Mouse (Mus musculus) hindbrain, embryonic 16.5 days (tissue): ENCODE data around the gene Rpl13a. TPM values are rescaled to one million over a fixed set of nuclear protein-coding genes. Genes with fewer than 3 reads are reported as not detected.
"Not testable (repeated sequence)": the region's sequence is repeated elsewhere in the genome, so short reads cannot be mapped to it uniquely, and the experiment has no call there.

Source experiments
- ATAC-seq: fragments of 200-750 bp; cut with Nextera tagmentation; 2 replicates; pipeline ENCODE4 v1.8.0; 2017; ENCODE audit warnings: moderate TSS enrichment, moderate library complexity
- H3K27ac ChIP-seq: fragments of 300-500 bp; sonication (generic); 2 replicates; pipeline ENCODE4 v1.5.1; 2014; ENCODE audit warnings: low read depth, mild to moderate bottlenecking, control low read depth, low read length, moderate library complexity
- H3K27me3 ChIP-seq: fragments of 300-500 bp; sonication (generic); replicated peaks from 2 replicates; pipeline ENCODE4 v1.6.1; 2014; ENCODE audit warnings: low read length; ENCODE audit not compliant: control insufficient read depth, insufficient read depth
- H3K36me3 ChIP-seq: fragments of 300-500 bp; sonication (generic); 2 replicates; pipeline ENCODE4 v1.6.1; 2014; ENCODE audit warnings: mild to moderate bottlenecking, low read length, moderate library complexity, mixed read lengths; ENCODE audit not compliant: control insufficient read depth, insufficient read depth
- H3K4me1 ChIP-seq: fragments of 300-500 bp; sonication (generic); 2 replicates; pipeline ENCODE4 v1.6.1; 2014; ENCODE audit warnings: low read depth, low read length; ENCODE audit not compliant: control insufficient read depth, insufficient read depth
- H3K4me2 ChIP-seq: fragments of 300-500 bp; sonication (generic); 2 replicates; pipeline ENCODE4 v1.6.1; 2014; ENCODE audit warnings: mild to moderate bottlenecking, low read length, control low read depth, moderate library complexity
- H3K4me3 ChIP-seq: fragments of 300-500 bp; sonication (generic); 2 replicates; pipeline ENCODE4 v1.5.1; 2014; ENCODE audit warnings: mild to moderate bottlenecking, low read length, control low read depth, moderate library complexity
- H3K9ac ChIP-seq: fragments of 300-500 bp; sonication (generic); 2 replicates; pipeline ENCODE4 v1.6.1; 2014; ENCODE audit warnings: low read depth, mild to moderate bottlenecking, control low read depth, low read length, moderate library complexity
- H3K9me3 ChIP-seq: fragments of 300-500 bp; sonication (generic); 2 replicates; pipeline ENCODE4 v1.6.1; 2014; ENCODE audit warnings: mild to moderate bottlenecking, low read length, moderate library complexity; ENCODE audit not compliant: control insufficient read depth
- WGBS: fragments of 180-500 bp; shearing (Covaris S2); extraction: QIAGEN DNeasy Blood & Tissue Kit; methylation state at CpG from one replicate; pipeline ENCODE4 v1.1.7; 2014; 5-methylcytosine and 5-hydroxymethylcytosine counted together
- polyA plus RNA-seq: library from polyadenylated mRNA; unstranded; fragments of >200 nt; fragmentation: Nextera tagmentation; extraction: Ambion mirVana; gene quantifications from 2 replicates; pipeline ENCODE4 v1.2.1, GENCODE M21; 2015

Rpl13a gene
- polyA plus RNA-seq, 1 experiment from 2014 or later: 622 TPM

DNA sequence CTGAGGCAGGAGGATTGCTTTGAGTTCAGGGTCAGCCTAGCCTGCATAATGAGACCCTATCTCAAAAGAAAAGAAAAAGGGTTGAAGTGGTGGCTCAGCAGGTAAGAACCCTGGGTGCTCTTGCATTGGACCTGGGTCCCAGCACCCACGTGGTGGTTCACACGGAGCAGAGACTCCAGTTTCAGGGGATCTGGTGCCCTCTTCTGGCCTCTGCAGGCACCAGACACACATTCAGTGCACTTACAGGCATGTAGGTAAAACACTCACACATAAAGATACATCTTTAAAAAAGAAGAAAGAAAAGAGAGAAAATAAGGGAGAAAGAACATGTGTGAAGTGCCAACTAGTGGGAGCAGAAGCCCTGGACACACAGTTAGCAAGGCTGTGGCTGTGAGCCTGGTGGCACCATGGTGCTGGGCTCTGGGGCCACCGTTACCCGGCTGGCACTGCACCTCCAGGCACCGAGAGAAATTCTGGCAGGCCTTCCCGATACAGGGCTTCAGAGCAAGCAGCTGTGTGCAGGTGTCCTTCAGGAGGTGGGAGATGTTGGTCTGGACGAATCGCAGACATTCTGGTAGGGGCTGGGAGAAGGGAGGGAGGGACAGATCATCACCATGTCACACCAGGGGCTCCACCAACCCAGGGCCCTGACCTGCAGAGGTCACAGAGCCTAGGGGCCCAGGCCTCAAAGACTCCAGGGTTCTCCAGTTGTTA lies 5.0 kb upstream of the Rpl13a start:
- no peak for ATAC-seq
- no peak overlapping the region for H3K4me2 ChIP-seq
- H3K4me3 ChIP-seq: no peak overlapping the region
- H3K9me3 ChIP-seq: no peaks in the 10 kb centered on the region
- H3K36me3 ChIP-seq: no peaks in the 10 kb centered on the region
- 80% methylated on average over 8 of the region's 8 CpGs for whole genome bisulfite sequencing
- peaks cover 7% of the 10 kb centered on the region for H3K4me1 ChIP-seq
- no peak overlapping the region for H3K9ac ChIP-seq
- no peaks in the 10 kb centered on the region for H3K27me3 ChIP-seq
- H3K27ac ChIP-seq: no peak overlapping the region

GRCm38 (mm10) chr7:45131850-45132249 lies 3.3 kb upstream of the Rpl13a start:
- Histone ChIP-seq H3K27ac (no peak overlapping the region), H3K9ac (no peak overlapping the region), H3K4me3 (no peak overlapping the region), H3K4me2 (no peak overlapping the region), H3K9me3 (no peaks in the 10 kb centered on the region), H3K27me3 (no peaks in the 10 kb centered on the region), H3K36me3 (no peaks in the 10 kb centered on the region; the same call in 1 of the 2 replicates), H3K4me1 (peaks cover 17% of the 10 kb centered on the region)
- ATAC-seq: no peak
- 78% methylated on average over 11 of the region's 11 CpGs for WGBS

DNA sequence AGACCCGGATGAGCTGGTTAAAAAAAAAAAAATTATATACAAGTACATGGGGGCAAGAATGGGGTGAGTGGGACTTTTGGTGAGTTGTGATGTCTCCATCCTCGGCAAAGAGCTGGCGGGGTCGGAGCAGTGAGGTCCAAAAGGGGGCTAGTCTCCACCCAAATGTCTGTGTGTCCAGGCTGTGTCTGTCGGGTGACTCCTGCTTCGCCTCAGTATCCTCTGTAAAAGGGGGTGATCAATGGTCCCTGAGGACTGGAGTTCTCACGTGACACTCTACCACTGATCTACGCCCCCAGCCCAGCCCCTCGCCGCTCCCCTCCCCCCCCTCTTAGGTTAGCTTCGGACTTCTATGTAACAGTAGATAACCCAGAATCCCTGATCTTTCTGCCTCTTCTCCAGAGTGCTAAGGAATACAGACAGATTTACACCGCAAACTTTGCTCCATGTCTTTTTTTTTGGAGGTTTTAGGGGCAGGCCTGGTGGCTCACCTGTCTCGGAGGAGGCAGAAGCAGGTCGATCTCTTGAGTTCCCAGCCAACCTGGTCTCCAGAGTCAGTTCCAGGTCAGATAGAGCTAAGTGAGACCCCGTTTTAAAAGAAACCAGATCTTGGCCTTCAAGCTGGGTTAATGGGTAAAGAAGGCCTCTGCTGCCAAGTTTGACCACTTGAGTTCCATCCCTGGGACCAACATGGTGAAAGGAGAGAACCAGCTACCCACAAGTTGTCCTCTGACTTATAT lies 1.4 kb upstream of the Rpl13a start:
- H3K4me2 ChIP-seq: peak overlapping the region; percentile 62
- ATAC-seq: no peak
- H3K4me3 ChIP-seq: peak overlapping the region; percentile 51
- H3K36me3 ChIP-seq: peaks cover 18% of the 10 kb centered on the region
- peak overlapping the region; percentile 71; the same call in 1 of the 2 replicates for H3K9ac ChIP-seq
- no peaks in the 10 kb centered on the region for H3K9me3 ChIP-seq
- peak overlapping the region; percentile 91 for H3K27ac ChIP-seq
- 52% methylated on average over 15 of the region's 15 CpGs for WGBS
- no peaks in the 10 kb centered on the region for H3K27me3 ChIP-seq
- peaks cover 24% of the 10 kb centered on the region for H3K4me1 ChIP-seq

DNA sequence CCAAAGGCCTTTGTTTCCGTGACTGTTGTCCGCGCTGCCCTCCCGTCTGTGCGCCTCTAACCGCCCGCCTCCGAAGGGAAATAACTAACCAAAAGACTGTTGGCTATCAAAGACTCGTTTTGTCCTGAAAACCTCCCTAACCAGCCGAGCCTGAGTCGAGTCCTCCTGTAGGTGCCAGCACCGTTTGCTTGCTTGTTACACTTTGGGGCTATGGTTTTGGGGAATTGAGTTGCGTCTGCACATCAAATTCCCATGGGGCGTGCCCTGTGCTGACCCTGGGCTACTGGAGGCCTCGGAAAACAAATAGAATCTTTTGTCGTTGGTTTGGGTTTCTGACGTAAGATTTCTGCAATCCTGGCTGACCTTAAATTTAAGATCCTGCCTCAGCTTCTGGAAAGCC lies 757 bp upstream of the Rpl13a start:
- no peaks in the 10 kb centered on the region for H3K27me3 ChIP-seq
- H3K27ac ChIP-seq: peak overlapping the region; percentile 91
- H3K4me3 ChIP-seq: peak overlapping the region; percentile 51
- no peaks in the 10 kb centered on the region for H3K9me3 ChIP-seq
- 1% methylated on average over 17 of the region's 17 CpGs for WGBS
- peak overlapping the region; percentile 71 for H3K9ac ChIP-seq
- ATAC-seq: no peak
- peaks cover 27% of the 10 kb centered on the region for H3K4me1 ChIP-seq
- peaks cover 18% of the 10 kb centered on the region for H3K36me3 ChIP-seq
- H3K4me2 ChIP-seq: peak overlapping the region; percentile 62

GRCm38 (mm10) chr7:45127700-45128224 lies 799 bp downstream of the Rpl13a start:
- Histone ChIP-seq H3K9me3 (no peaks in the 10 kb centered on the region), H3K4me2 (peak overlapping the region; percentile 83), H3K36me3 (peaks cover 22% of the 10 kb centered on the region), H3K4me1 (peaks cover 33% of the 10 kb centered on the region), H3K9ac (peak overlapping the region; percentile 100), H3K27ac (peak overlapping the region; percentile 91), H3K27me3 (no peaks in the 10 kb centered on the region), H3K4me3 (peak overlapping the region; percentile 89)
- WGBS: 0% methylated on average over 6 of the region's 6 CpGs
- no peak for ATAC-seq

GRCm38 (mm10) chr7:45126844-45127699 lies 1.5 kb downstream of the Rpl13a start:
- peaks cover 37% of the 10 kb centered on the region for H3K4me1 ChIP-seq
- 50% methylated on average over 21 of the region's 21 CpGs for WGBS
- peak overlapping the region; percentile 89 for H3K4me3 ChIP-seq
- H3K9ac ChIP-seq: peak overlapping the region; percentile 100
- peaks cover 28% of the 10 kb centered on the region for H3K36me3 ChIP-seq
- no peaks in the 10 kb centered on the region for H3K9me3 ChIP-seq
- no peaks in the 10 kb centered on the region for H3K27me3 ChIP-seq
- H3K4me2 ChIP-seq: peak overlapping the region; percentile 83
- no peak for ATAC-seq
- H3K27ac ChIP-seq: peak overlapping the region; percentile 18; the same call in 1 of the 2 replicates

- no peak overlapping the region for H3K4me3 ChIP-seq
- no peaks in the 10 kb centered on the region for H3K9me3 ChIP-seq
- ATAC-seq: no peak
- H3K27me3 ChIP-seq: no peaks in the 10 kb centered on the region
- H3K36me3 ChIP-seq: peaks cover 36% of the 10 kb centered on the region
- H3K9ac ChIP-seq: peak overlapping the region; percentile 13; the same call in 1 of the 2 replicates
- WGBS: 81% methylated on average over 17 of the region's 17 CpGs
- H3K4me2 ChIP-seq: peak overlapping the region; percentile 83
- H3K27ac ChIP-seq: peak overlapping the region; percentile 18; the same call in 1 of the 2 replicates
- H3K4me1 ChIP-seq: peaks cover 39% of the 10 kb centered on the region
These were observed 2.3 kb downstream of the Rpl13a start for GRCm38 (mm10) chr7:45126147-45126843.

- Histone ChIP-seq H3K4me1 (peaks cover 39% of the 10 kb centered on the region), H3K36me3 (peaks cover 41% of the 10 kb centered on the region)
- not testable (repeated sequence) for H3K4me3 ChIP-seq, H3K27me3 ChIP-seq, H3K4me2 ChIP-seq, H3K9ac ChIP-seq, ATAC-seq, H3K27ac ChIP-seq, H3K9me3 ChIP-seq
- WGBS: 59% methylated on average over 5 of the region's 5 CpGs
These were observed 2.9 kb downstream of the Rpl13a start for GRCm38 (mm10) chr7:45125649-45126048.
